Mouse (Mus musculus) cerebral cortex, adult 2 months (tissue): Measurements from ENCODE around the gene Gripap1.

Source experiments
- WGBS: fragments of 180-500 bp; shearing (Covaris S2); methylation state at CpG from one replicate; pipeline ENCODE4 v1.1.7; 2018; 5-methylcytosine and 5-hydroxymethylcytosine counted together

Gripap1 gene

DNA sequence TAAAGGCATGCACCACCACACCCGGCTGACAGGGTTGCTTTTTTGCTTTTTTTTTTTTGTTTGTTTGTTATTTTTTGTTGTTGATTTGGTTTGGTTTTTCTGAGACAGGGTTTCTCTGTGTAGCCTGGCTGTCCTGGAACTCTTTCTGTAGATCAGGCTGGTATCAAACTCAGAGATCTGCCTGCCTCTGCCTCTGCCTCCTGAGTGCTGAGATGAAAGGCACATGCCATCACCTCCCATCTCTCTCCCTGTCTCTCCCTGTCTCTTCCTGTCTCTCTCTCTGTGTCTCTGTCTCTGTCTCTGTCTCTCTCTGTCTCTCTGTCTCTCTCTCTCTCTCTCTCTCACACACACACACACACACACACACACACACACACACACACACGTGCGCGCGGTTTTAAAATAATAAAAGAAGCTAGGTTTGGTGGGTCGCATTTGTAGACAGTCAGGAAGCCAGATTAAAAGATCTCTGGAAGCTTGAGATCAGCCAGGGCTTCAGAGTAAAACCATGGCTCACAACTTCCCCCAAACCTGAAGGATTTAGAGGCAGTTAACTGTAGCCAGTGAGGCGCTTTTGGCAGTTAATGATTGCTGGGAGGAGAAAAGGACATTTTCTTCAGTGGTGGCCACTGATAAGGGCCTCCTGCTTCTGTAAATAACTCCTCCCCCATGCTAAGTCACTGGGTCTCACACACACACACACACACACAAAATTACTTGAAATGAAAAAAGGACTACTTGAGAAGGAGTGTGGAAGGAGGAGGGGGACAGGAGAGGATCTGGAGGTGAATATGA is 10.9 kb upstream of the Gripap1 start:
- 79% methylated on average over 7 of the region's 7 CpGs for WGBS

DNA sequence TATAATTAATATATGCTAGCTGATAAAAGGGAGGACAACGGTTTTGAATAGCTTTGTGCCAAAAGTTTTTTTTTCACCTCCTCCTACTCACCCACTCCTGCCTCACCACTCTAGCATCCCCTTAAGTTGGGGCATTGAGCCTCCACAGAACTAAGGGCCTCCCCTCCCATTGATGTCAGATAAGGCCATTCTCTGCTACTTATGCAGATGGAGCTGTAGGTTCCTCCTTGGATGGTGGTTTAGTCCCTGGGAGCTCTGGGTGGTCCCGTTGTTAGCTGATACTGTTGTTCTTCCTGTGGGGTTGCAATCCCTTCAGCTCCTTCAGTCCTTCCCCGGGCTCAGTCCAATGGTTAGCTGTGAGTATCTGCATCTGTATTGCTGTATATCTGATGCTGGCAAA is 10.3 kb upstream of the Gripap1 start:
- WGBS: 28% methylated on average over 3 of the region's 3 CpGs

DNA sequence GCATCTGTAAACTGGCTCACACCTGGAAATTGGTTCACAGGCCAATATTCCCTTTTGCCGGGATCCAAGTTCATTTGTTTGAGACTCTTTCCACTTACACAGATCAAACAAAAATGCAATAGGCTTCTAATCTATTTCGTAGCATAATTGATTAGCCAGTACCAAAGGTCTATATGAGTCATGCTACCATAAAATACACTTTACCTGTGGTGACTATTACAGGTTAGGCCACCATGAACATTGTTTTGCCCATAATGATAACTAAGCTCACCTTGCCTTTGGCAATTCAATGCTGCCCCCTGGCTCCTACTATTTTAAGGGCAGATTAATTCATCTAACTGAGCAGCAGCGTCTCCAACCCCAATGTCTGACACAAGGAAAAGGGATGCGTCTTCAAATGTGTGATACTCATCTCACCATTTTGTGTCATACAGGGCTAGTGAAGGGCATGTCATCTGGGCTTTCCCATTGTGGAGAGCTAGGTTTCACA is 6.9 kb upstream of the Gripap1 start:
- WGBS: 79% methylated on average over 4 of the region's 4 CpGs

DNA sequence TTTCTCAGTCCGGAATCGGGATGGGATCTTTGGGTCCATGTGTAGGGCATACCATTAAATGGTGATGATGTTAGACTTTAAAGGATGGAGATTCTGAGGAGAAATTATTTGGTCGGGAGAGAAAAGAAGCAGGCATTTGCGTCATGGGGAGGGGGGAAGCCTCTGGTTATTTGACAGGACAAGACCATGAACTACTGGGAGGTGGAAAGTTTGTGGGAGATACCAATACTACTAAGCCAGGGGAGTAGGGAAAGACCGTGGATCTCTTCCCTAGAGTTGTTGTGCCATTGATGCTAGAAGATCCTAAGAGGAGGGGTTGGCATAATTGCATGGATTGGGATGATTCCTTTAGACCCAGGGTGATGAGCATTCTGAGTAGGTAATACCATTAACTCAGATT is 744 bp downstream of the Gripap1 start:
- 3% methylated on average over 5 of the region's 5 CpGs for WGBS

DNA sequence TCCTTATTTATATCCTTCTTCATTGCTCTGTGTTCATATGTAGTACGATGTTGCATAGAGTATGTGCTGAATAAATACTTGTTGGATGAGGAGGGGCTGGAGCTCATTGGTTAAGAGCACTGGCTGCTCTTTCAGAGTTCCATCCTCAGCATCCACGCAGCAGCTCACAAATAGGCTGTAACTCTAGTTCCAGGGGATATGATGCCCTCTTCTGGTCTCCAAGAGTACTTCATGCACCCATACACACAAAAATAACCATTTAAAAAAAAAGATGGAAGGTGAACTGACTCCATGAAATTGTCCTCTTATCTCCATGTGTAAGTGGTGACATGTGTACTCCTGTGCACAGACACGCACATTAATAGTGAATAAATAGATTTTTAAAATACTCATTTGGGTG is 3.8 kb downstream of the Gripap1 start:
- WGBS: 33% methylated on average over 3 of the region's 3 CpGs

DNA sequence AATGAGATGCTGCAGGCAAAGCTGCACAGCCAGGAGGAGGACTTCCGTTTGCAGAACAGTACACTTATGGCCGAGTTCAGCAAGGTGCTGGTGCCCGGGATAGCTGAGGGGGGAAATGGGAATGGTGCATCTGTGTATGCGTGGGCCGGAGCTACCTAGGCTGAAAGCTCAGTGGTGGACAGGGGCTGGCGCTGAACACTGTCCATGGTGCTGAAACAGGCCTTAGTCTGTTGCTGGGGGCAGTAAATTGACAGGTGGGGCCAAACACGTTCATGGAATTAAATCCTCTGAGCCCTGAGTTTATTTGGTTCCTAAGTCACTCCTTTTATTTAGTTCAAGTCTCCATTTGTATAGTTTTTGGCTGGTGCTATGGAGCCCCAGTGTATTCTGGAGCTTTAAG is 5.5 kb downstream of the Gripap1 start:
- WGBS: 31% methylated on average over 7 of the region's 7 CpGs

DNA sequence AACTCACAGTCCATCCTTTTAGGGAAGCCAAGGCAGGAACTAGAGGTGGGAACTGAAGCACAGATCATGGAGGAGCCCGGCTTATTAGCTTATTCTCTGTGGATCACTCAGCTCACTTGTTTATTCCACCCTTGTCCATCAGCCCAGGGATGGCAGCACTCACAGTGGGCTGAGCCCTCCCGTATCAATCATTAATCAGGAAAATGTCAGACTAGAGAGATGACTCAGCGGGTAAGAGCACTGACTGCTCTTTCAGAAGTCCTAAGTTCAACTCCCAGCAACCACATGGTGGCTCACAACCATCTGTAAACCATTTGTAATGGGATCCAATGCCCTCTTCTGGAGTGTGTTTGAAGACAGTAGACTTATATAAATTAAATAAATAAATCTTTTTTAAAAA is 7.8 kb downstream of the Gripap1 start:
- 92% methylated on average over 3 of the region's 3 CpGs for WGBS

DNA sequence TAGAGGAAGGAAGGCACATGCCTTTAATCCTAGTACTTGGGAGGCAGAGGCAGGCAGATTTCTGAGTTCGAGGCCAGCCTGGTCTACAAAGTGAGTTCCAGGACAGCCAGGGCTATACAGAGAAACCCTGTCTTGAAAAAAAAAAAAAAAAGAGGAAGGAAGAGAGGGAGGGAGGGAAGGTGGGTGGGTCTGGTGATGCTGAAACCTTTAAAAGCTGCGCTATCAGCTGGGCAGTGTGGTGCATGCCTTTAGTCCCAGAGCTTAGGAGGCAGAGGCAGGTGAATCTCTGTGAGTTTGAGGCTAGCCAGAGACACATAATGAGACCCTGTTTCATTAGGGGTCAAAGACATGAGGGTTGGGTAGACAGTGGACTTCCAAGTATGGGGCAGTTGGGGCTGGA is 12.6 kb downstream of the Gripap1 start:
- WGBS: 90% methylated on average over 2 of the region's 2 CpGs

DNA sequence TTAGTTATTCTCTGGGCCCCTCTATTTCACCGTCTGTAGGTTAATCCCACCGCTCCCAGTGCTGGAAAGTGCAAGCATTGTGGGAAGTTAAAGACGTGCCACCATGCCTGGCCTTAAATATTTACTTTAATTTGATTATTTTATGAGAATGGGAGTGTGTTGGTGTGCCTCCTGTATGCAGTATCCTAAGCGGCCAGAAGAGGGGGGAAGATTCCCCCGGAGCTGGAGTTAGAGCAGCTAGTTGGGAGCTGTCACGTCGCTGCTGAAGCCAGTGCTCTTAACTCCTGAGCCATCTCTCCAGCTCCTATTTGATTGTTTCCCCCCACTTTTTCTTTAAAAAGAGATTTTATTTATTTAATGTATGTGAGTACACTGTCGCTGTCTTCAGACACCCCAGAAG is 25.5 kb downstream of the Gripap1 start:
- WGBS: 54% methylated on average over 8 of the region's 8 CpGs

DNA sequence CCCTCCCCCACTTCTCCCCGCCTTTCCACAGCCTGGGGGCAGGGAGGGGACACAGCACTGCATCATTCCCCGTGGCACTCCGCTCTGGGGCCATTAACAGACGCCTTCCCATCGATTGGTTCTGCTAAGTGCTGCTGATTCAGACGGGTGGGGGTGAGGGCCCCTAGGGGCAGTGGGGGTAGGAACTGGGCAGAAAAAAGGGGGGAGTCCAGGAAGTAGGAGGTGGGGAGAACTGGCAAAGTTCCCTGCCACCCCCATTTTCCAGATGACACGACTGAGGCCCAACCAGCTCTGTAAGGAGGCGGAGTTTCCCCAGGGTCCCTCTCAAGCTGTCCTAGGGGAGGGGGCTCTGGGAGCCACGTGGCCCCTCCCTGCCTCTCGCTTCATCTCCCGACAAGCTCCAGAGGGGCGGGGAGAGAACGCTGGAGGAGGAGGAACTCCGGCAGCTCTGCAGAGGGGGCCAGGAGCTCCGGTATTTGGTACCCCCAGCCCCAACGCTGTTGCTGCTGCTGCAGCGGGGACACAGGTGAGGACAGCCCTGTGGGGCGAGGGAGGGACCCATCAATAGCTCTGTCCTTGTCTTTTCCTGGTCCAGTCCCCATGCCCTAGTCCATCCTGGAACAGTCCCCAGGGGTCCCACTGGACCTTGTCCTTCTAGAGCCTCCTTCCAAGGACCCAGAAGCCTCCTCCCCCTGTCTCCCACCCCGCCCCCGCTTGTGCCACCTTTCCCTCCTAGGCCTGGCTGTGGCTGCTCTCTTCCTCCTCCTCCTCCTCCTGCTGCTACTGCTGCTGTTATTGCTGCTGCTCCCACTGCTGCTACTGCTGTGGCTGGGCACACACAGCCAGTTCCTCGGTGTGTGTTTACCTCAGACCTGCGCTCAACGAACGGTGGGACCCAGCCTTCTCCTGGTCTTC is 32.6 kb downstream of the Gripap1 start, which contains the start of gene Kcnd1:
Gene Kcnd1 (plus strand): TSS at position 425 of the 915 bp plus-strand sequence.
- 5% methylated on average over 23 of the region's 24 CpGs for WGBS

DNA sequence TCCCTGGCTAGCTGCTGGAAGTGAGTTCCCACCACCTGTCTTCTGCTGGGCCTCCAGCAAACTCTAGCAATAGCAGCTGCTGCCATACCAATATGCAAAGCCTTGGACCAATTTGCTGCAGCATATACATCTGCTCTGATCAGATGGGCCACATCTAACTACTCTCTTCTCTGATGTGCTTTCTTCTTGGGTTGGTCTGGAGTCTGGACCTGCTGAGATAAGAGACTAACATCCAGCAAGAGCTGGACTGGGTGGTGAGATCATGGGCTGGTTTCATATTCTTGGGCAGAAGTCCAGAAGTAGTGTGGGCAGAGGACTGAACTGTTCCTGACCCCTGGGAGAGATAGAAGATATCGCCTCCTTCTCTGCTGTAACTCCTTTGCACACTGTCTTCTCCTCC is 47.6 kb downstream of the Gripap1 start:
- 78% methylated on average over 1 of the region's 1 CpGs for WGBS

DNA sequence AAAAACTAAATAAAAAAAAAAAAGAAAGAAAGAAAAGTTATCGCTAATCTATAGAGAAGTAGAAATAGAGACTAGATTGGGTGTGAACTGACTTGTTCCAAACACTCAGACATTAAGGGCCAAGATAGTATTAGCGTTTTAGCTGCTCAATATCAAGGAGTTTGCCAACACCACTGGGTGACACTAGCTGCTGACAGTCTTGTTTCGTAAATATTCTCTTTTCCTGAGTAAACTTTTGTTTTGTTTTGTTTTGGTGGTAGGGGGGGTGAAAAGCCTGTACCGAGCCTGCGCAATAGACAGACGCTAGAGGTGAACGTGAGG is 51.2 kb downstream of the Gripap1 start:
- 1% methylated on average over 7 of the region's 7 CpGs for WGBS

DNA sequence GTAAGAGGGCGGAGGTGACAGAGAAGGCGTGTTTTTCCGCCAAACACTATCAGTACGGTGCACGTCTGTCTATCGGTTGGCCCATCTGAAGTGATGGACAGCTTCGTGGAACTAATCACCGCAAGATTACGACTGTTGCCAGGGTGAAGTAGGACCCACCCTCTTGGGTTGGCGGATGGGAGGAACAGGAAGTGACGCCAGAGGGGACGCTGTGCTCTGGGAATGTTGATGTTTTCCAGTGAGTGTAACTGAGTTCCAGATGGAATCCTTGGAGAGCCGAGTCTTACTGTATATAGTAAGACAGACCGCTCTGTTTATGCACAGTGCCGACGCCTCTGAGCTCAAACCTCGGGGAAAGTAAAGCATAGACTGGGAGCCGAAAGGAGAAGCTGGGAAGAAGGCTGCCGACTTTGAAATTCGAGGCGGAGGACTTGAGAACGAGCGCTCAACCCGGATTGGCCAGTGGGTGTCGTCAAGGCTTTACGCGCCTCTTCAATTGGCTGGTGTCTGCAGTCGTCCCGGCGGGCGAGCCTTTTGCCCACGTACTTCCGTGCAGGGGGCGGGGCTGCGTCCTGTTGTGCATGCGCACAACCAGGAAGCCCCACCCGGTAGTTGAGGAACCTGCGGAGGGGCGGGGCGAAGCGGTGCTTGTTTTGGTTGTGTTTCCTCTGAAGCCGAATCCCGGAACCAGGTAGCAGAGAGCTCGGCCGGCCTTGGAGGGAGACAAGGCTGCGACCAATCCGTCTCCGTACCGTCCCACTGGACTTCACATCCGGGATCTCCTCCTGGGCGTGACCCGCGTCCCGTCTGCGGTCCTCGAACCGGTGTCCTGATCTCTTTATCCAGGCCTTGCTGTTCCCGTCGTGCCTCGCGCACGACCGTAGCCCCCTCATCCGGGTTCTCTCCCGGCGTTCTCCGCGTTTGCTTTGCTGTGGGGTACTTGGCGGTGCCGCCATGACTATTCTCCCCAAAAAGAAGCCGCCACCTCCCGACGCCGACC is 51.9 kb downstream of the Gripap1 start, which contains the start of gene Otud5:
Gene Otud5 (plus strand): TSS at position 202 of the 1,000 bp plus-strand sequence.
- 2% methylated on average over 73 of the region's 74 CpGs for WGBS

DNA sequence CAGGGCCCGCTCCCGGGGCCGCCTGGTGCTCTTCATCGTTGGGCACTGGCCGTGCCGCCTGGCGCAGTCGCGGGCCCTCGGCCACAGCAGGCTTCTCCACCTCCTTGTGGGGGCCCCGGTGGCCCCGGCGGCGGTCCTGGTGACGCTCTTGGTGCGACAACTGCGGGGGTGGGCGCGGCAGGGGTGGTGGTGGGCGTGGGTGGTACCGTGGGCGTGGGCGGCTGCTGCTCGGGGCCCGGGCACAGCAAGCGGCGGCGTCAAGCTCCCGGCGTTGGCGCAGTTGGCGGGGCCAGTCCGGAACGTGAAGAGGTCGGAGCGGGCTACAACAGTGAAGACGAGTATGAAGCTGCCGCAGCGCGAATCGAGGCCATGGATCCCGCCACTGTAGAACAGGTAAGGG is 52.8 kb downstream of the Gripap1 start:
- WGBS: 6% methylated on average over 41 of the region's 42 CpGs

DNA sequence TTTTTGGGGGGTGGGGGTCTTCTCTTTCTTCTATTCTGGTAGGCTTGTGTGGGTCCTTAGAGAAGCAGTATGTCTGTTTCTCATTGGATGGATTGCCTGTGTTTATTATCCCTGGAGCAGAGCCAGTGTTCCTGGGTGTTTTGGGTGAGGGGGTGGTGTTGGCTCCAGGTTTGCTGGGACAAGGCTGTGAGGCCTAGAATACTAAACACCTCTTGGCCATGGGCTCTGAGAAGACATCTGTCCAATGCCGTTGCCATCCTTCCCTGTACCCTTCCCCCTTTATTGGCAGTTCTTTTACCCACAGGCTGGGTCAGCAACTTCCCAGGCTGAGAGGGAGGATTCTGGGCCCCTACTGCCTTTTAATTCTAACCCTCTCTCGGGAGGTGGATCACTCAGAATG is 58.3 kb downstream of the Gripap1 start:
- WGBS: 23% methylated on average over 2 of the region's 2 CpGs

DNA sequence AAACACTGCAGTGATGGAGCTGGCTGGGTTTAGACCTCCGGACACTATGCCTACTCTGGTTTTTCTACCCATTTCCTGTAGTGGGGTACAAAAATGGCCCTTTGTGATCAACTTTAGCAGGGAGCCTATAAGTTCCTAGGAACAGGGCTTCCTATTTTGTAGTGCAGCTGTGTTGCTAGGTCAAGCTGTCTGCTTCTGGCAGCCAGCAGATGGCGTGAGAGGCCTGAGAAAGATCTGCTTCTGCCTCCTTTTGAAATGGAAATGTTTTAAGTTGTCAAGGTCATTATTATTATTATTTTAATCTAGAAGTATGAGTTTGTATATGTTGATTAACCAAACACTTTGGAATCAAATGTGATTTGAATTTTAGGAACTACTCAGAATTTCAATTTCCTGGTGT is 65.0 kb downstream of the Gripap1 start:
- WGBS: 30% methylated on average over 2 of the region's 2 CpGs

DNA sequence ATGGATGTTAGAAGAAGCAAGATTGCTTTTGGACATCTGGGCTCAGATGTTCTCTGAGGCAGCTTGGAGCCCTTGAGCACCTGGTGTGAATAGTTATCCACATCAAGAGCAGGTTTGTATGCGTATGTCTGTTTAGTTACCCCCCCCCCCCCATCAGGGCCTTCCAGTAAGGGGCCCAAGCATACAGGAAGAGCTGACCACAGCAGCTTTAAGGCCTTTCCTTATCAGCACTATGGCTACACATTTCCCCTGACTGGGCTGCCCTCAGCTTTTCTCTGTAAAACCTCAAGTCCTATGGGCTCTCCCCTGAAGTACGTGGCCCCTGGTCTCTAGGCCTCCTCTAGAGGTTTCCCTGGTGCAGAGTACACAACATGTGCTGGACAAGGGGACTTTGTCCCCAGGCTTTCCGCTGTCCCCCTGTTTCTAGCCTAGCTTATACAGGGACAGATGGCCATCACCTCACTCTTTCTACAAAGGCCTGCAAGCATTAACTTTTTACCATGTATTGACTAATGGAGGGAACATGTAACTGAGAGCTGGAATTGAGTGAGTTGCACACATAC is 69.7 kb downstream of the Gripap1 start:
- 85% methylated on average over 3 of the region's 3 CpGs for WGBS

DNA sequence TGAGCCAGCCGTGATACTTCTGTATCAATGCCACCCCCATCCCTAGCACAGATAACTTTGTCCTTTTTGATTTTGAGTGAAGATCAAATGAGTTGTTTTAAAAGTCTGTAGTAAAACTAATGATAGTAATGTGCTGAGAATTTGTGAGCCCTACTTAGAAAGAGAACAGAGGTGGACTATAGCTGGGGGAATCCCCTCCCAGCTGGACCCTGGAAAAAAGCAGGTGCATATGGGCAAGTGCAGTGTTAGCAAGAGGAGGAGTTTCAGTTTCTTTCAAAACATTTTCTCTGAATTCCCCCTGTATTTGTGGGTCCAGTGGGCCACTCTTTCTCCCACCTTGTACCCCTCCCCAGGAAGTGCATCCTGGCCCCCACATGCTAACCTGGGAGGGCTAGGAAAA is 73.6 kb downstream of the Gripap1 start:
- 47% methylated on average over 1 of the region's 1 CpGs for WGBS

DNA sequence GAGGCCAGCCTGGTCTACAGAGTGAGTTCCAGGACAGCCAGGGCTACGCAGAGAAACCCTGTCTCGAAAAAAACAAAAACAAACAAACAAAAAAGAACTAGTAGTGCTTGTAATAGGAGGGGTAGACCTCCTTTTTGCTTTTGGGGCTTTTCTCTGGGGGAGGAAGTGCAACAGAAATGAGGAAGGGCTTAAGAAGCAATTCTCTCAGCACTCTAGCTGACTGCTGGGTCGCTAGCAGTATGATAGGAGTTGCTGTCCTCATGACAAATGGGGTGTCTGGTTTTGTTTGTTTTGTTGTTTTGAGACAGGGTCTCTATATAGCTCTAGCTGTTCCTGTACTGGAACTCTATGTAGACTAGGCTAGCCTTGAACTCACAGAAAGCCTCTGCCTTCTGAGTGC is 75.0 kb downstream of the Gripap1 start:
- 72% methylated on average over 3 of the region's 3 CpGs for whole genome bisulfite sequencing

DNA sequence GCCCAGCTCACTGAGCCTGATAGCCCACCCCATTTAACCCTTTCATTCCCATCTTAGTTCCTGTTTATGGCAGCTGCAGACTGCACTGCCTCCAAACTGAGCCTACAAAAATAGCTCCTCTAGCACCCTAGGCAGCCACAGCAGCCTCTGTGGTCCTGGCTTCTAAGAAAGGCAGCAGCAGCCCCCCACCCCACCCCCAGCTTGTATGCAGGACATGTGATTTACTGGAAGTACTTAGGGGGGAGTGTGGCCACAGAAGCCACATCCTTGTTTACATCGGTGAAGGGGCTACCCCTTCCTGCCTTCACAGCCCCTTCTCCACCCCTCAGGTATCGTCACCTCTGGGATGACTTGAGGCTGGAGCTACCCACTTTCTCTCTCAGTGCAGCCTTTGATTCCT is 75.8 kb downstream of the Gripap1 start:
- WGBS: 71% methylated on average over 2 of the region's 2 CpGs

DNA sequence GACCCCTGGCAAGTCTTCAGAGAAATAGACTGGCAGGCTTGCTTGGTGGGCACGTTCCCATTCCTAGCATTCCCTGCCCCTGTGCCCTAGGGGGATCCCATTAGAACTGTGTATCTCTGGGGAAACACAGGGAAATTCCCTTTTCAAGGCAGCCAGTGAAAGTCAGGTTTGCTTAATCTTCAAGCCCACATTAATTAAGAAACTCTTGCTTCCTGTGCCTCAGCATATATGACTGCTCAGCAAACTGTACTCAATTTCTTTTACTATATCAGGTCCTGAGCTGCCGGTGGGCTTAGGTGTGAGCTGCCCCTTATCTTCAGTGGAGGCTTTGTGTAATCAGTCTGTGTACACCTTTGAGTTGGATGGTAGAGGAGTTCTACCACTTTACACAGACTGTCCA is 76.2 kb downstream of the Gripap1 start:
- 65% methylated on average over 2 of the region's 2 CpGs for WGBS
